Mouse (Mus musculus): Measurements from ENCODE around the gene Abce1.

DNA sequence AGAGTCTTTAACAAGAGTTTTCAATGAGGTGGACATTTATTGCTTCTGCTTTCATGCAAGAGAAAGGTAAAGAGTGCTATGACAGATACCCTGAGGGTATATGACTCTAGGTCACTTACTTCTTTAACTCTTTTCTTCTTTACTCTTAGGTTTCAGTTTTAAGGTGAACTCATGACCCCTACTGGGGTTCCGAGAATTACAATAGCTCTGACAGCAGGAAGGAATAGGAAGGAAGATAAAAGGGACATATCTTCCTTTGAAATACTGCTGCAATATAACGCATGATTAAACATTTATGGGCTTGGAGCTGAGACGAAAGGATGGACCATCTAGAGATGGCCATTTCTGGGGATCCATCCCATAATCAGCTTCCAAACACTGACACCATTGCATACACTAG lies 13.0 kb upstream of the Abce1 start:
- no peak for TF ChIP-seq CTCF (IDR thresholded peaks at IDR 0.05; ENCODE audit: control insufficient read depth, insufficient read depth, insufficient replicate concordance, low read depth, low read length)
- no peak for TF ChIP-seq POLR2A (IDR thresholded peaks at IDR 0.05; ENCODE audit: control insufficient read depth, low read depth, low read length)
